Mouse (Mus musculus) cerebellum, adult (tissue): ENCODE measurements at regions not wholly inside any gene's neighbourhood (a gene's known extent, or its start where the extent isn't known, plus 50 kb on each side); places are given as distances from the start of the nearest gene placed in this dataset.

Source experiments
- ATAC-seq: cut with Nextera tagmentation; 2 replicates; pipeline ENCODE4 v1.9.2; 2017; ENCODE audit warnings: mild to moderate bottlenecking, moderate library complexity, mixed read lengths; ENCODE audit not compliant: insufficient number of reproducible peaks, low FRiP score, low TSS enrichment

- no peak for ATAC-seq
Observed at GRCm38 (mm10) chr8:78877423-78877822, 56.5 kb upstream of the Lsm6 start.

- ATAC-seq = no peak
Observed at GRCm38 (mm10) chr8:78889708-78890107, 68.8 kb upstream of the Lsm6 start.

GRCm38 (mm10) chr8:78890571-78890970 lies 69.6 kb upstream of the Lsm6 start:
- ATAC-seq = no peak

- peak; percentile 86 for ATAC-seq
Observed at GRCm38 (mm10) chr8:78899887-78900286, 78.9 kb upstream of the Lsm6 start.

- ATAC-seq = no peak
Observed at GRCm38 (mm10) chr8:78903034-78903433, 82.1 kb upstream of the Lsm6 start.

GRCm38 (mm10) chr8:78907918-78908317 lies 87.0 kb upstream of the Lsm6 start:
- no peak for ATAC-seq

GRCm38 (mm10) chr8:78911288-78911873 lies 90.4 kb upstream of the Lsm6 start:
- ATAC-seq = no peak

- ATAC-seq = no peak
Observed at GRCm38 (mm10) chr8:78912470-78912869, 91.5 kb upstream of the Lsm6 start.

- ATAC-seq = no peak
Observed at GRCm38 (mm10) chr8:78913823-78914222, 92.9 kb upstream of the Lsm6 start.

- ATAC-seq = no peak
Observed at GRCm38 (mm10) chr8:78930610-78931397, 97.4 kb upstream of the Zfp827 start.

- ATAC-seq = no peak
Observed at GRCm38 (mm10) chr8:78932069-78932468, 96.2 kb upstream of the Zfp827 start.

- no peak for ATAC-seq
Observed at GRCm38 (mm10) chr8:78940049-78940448, 88.2 kb upstream of the Zfp827 start.

GRCm38 (mm10) chr8:78941558-78941957 lies 86.7 kb upstream of the Zfp827 start:
- ATAC-seq = no peak

- ATAC-seq = no peak
Observed at GRCm38 (mm10) chr8:78944367-78944766, 83.9 kb upstream of the Zfp827 start.

- no peak for ATAC-seq
Observed at GRCm38 (mm10) chr8:78945607-78946006, 82.6 kb upstream of the Zfp827 start.

- no peak for ATAC-seq
Observed at GRCm38 (mm10) chr8:78946085-78946484, 82.2 kb upstream of the Zfp827 start.

- ATAC-seq = no peak
Observed at GRCm38 (mm10) chr8:78975034-78975433, 53.2 kb upstream of the Zfp827 start.
